Mouse (Mus musculus) thymus, adult 2 months (tissue): ENCODE measurements around the gene Tas2r135. TPM values are rescaled to one million over a fixed set of nuclear protein-coding genes. Genes with fewer than 3 reads are reported as not detected.

Source experiments
- DNase-seq: peaks from one replicate; pipeline ENCODE4 v3.0.0; 2021
- H3K27ac ChIP-seq: fragments of 200-500 bp; 2 replicates; pipeline ENCODE4 v1.5.1; 2012; ENCODE audit warnings: low read length, control low read depth; ENCODE audit not compliant: control insufficient read depth, insufficient read depth
- H3K27me3 ChIP-seq: fragments of 200-500 bp; 2 replicates; pipeline ENCODE4 v1.6.1; 2012; ENCODE audit warnings: mild to moderate bottlenecking, low read length, moderate library complexity, mixed read lengths; ENCODE audit not compliant: control insufficient read depth, insufficient read depth
- H3K36me3 ChIP-seq: fragments of 200-500 bp; 2 replicates; pipeline ENCODE4 v1.6.1; 2012; ENCODE audit warnings: mild to moderate bottlenecking, low read length, moderate library complexity; ENCODE audit not compliant: control insufficient read depth, insufficient read depth
- H3K4me1 ChIP-seq: fragments of 200-500 bp; replicated peaks from 2 replicates; pipeline ENCODE4 v1.6.1; 2012; ENCODE audit warnings: low read length; ENCODE audit not compliant: control insufficient read depth, insufficient read depth
- H3K4me3 ChIP-seq: fragments of 200-500 bp; 2 replicates; pipeline ENCODE4 v1.5.1; 2012; ENCODE audit warnings: mild to moderate bottlenecking, low read length, control low read depth, moderate library complexity; ENCODE audit not compliant: control insufficient read depth, insufficient read depth
- CTCF ChIP-seq: fragments of 200-500 bp; IDR thresholded peaks from 2 replicates; pipeline ENCODE4 v1.5.1; 2012; ENCODE audit warnings: mild to moderate bottlenecking, control low read depth, low read length, moderate library complexity, borderline replicate concordance; ENCODE audit not compliant: control insufficient read depth, poor library complexity, insufficient read depth; ENCODE audit errors: extremely low read depth
- POLR2A ChIP-seq: fragments of 200-500 bp; IDR thresholded peaks from 2 replicates; pipeline ENCODE4 v1.6.1; 2012; ENCODE audit warnings: mild to moderate bottlenecking, low read length, control low read depth, moderate library complexity; ENCODE audit not compliant: control insufficient read depth, poor library complexity, insufficient read depth; ENCODE audit errors: extremely low read depth
- WGBS: fragments of 180-500 bp; shearing (Covaris S2); methylation state at CpG from one replicate; pipeline ENCODE4 v1.1.7; 2018; 5-methylcytosine and 5-hydroxymethylcytosine counted together
- polyA plus RNA-seq: library from polyadenylated mRNA; depleted of rRNA; stranded (reverse); fragments of >200 nt; gene quantifications from 2 replicates; pipeline ENCODE4 v1.2.3, GENCODE M21; 2012

The Tas2r135 gene
- polyA plus RNA-seq, 1 experiment, result not detected

- WGBS, result 90% methylated on average over 6 of the region's 6 CpGs
- Histone ChIP-seq H3K4me3 (no peak overlapping the region), H3K36me3 (peaks cover 35% of the 10 kb centered on the region), H3K27ac (no peak overlapping the region), H3K27me3 (no peaks in the 10 kb centered on the region), H3K4me1 (no peaks in the 10 kb centered on the region)
- DNase-seq, result no peak
- TF ChIP-seq POLR2A, result no peak
- TF ChIP-seq CTCF, result no peak
Measured at GRCm38 (mm10) chr6:42360231-42360840, 44.9 kb upstream of the Tas2r135 start.

GRCm38 (mm10) chr6:42361041-42361895 lies 44.0 kb upstream of the Tas2r135 start:
- Histone ChIP-seq H3K4me3 (no peak overlapping the region), H3K36me3 (peaks cover 29% of the 10 kb centered on the region), H3K27me3 (no peaks in the 10 kb centered on the region), H3K4me1 (no peaks in the 10 kb centered on the region), H3K27ac (no peak overlapping the region)
- 96% methylated on average over 13 of the region's 13 CpGs for WGBS
- no peak for TF ChIP-seq CTCF
- no peak for TF ChIP-seq POLR2A
- no peak for DNase-seq

- Histone ChIP-seq H3K4me1 (no peaks in the 10 kb centered on the region), H3K27me3 (no peaks in the 10 kb centered on the region), H3K36me3 (peaks cover 21% of the 10 kb centered on the region), H3K4me3 (no peak overlapping the region), H3K27ac (no peak overlapping the region)
- no peak for DNase-seq
- TF ChIP-seq CTCF (no peak), POLR2A (no peak)
- WGBS, result 94% methylated on average over 1 of the region's 1 CpGs
Measured at GRCm38 (mm10) chr6:42362074-42362473, 43.2 kb upstream of the Tas2r135 start.

- Histone ChIP-seq H3K4me3 (no peak overlapping the region), H3K4me1 (no peaks in the 10 kb centered on the region), H3K27ac (no peak overlapping the region), H3K36me3 (peaks cover 17% of the 10 kb centered on the region), H3K27me3 (no peaks in the 10 kb centered on the region)
- TF ChIP-seq CTCF, result no peak
- no peak for TF ChIP-seq POLR2A
- WGBS, result 96% methylated on average over 1 of the region's 1 CpGs
- DNase-seq, result no peak
Measured at GRCm38 (mm10) chr6:42362497-42362896, 42.7 kb upstream of the Tas2r135 start.

- peaks cover 12% of the 10 kb centered on the region for H3K36me3 ChIP-seq
- TF ChIP-seq CTCF (no peak), POLR2A (no peak)
- H3K27ac ChIP-seq, result no peak overlapping the region
- DNase-seq, result no peak
- H3K4me1 ChIP-seq, result no peaks in the 10 kb centered on the region
- no peaks in the 10 kb centered on the region for H3K27me3 ChIP-seq
- WGBS, result 68% methylated on average over 3 of the region's 3 CpGs
- no peak overlapping the region for H3K4me3 ChIP-seq
Measured at GRCm38 (mm10) chr6:42362974-42363373, 42.3 kb upstream of the Tas2r135 start.

- H3K4me1 ChIP-seq, result no peaks in the 10 kb centered on the region
- H3K27ac ChIP-seq, result no peak overlapping the region
- no peak for DNase-seq
- TF ChIP-seq CTCF (no peak), POLR2A (no peak)
- WGBS, result 95% methylated on average over 4 of the region's 4 CpGs
- no peaks in the 10 kb centered on the region for H3K27me3 ChIP-seq
- peaks cover 4% of the 10 kb centered on the region for H3K36me3 ChIP-seq
- no peak overlapping the region for H3K4me3 ChIP-seq
Measured at GRCm38 (mm10) chr6:42364066-42364465, 41.2 kb upstream of the Tas2r135 start.
